Mouse (Mus musculus): Measurements from ENCODE around the gene Rxra. TPM values are rescaled to one million over a fixed set of nuclear protein-coding genes. Genes with fewer than 3 reads are reported as not detected.

Gene Rxra
- total and polyA plus RNA-seq, 3 experiments: 2.1 to 5.5 (median 2.4) TPM

- Histone ChIP-seq H3K4me2 (ENCODE audit: insufficient read depth, low read depth, poor library complexity, severe bottlenecking) (no peak overlapping the region), H3K9me3 (replicated peaks; ENCODE audit: low read length) (peaks cover 12% of the 10 kb centered on the region), H3K9ac (ENCODE audit: insufficient read depth, low read depth) (no peak overlapping the region), H3K79me2 (replicated peaks; ENCODE audit: control insufficient read depth, extremely low read depth, insufficient read depth, poor library complexity, severe bottlenecking) (no peaks in the 10 kb centered on the region), H3K36me3 (replicated peaks in 1 of 2; ENCODE audit: control insufficient read depth in 1 of 2, insufficient read depth in 1 of 2, low read length in 1 of 2) (no peaks in the 10 kb centered on the region), H3K27me3 (replicated peaks) (peaks cover 85% of the 10 kb centered on the region), H3K4me1 (ENCODE audit: control insufficient read depth in 1 of 2, insufficient read depth in 2 of 2) (peaks cover 0 to 3% of the 10 kb centered on the region in 2 experiments; a peak in 1 of 4 replicates), H3K27ac (ENCODE audit: insufficient read depth, low read depth) (no peak overlapping the region), H3K4me3 (replicated peaks in 1 of 3; ENCODE audit: low read depth in 2 of 3, low read length in 2 of 3, poor library complexity in 1 of 3) (no peak overlapping the region)
- in situ Hi-C loops (cut with MboI; ENCODE audit: low pct_ligation_motif_present, low pct_unique_long_range_greater_than_20kb, low sequenced_read_pairs) (no loop called here), dilution Hi-C loops (cut with MboI; ENCODE audit: extremely low pct_ligation_motif_present, extremely low pct_unique_long_range_greater_than_20kb, low sequenced_read_pairs) (no loop called here)
- no peak for DNase-seq (ENCODE audit: extremely low read depth)
- no peak for TF ChIP-seq SMC3 (IDR thresholded peaks at IDR 0.05; ENCODE audit: low read depth, low read length)
- TF ChIP-seq ZNF384 (IDR thresholded peaks at IDR 0.05; ENCODE audit: low read depth, low read length): no peak
Observed at GRCm38 (mm10) chr2:27785363-27785762, 109.1 kb downstream of the Rxra start.

GRCm38 (mm10) chr2:27785973-27786417 lies 109.8 kb downstream of the Rxra start:
- H3K79me2 ChIP-seq (replicated peaks; ENCODE audit: control insufficient read depth, extremely low read depth, insufficient read depth, poor library complexity, severe bottlenecking): no peaks in the 10 kb centered on the region
- H3K9me3 ChIP-seq (replicated peaks; ENCODE audit: low read length): peaks cover 12% of the 10 kb centered on the region
- peaks cover 81% of the 10 kb centered on the region for H3K27me3 ChIP-seq (replicated peaks)
- dilution Hi-C loops (cut with MboI; ENCODE audit: extremely low pct_ligation_motif_present, extremely low pct_unique_long_range_greater_than_20kb, low sequenced_read_pairs): no loop called here
- in situ Hi-C loops (cut with MboI; ENCODE audit: low pct_ligation_motif_present, low pct_unique_long_range_greater_than_20kb, low sequenced_read_pairs): no loop called here
- no peak overlapping the region for H3K27ac ChIP-seq (ENCODE audit: insufficient read depth, low read depth)
- no peak for DNase-seq (ENCODE audit: extremely low read depth)
- no peak overlapping the region for H3K4me3 ChIP-seq (replicated peaks in 1 of 3; ENCODE audit: low read depth in 2 of 3, low read length in 2 of 3, poor library complexity in 1 of 3)
- no peak overlapping the region for H3K4me2 ChIP-seq (ENCODE audit: insufficient read depth, low read depth, poor library complexity, severe bottlenecking)
- H3K9ac ChIP-seq (ENCODE audit: insufficient read depth, low read depth): no peak overlapping the region
- no peaks in the 10 kb centered on the region for H3K36me3 ChIP-seq (replicated peaks in 1 of 2; ENCODE audit: control insufficient read depth in 1 of 2, insufficient read depth in 1 of 2, low read length in 1 of 2)
- TF ChIP-seq USF1 (IDR thresholded peaks at IDR 0.05; ENCODE audit: low read depth, low read length) (no peak), USF2 (conservative IDR thresholded peaks at IDR 0.05; ENCODE audit: low read depth, low read length) (no peak), SIN3A (IDR thresholded peaks at IDR 0.05; ENCODE audit: low read length) (no peak), POLR2AphosphoS2 (IDR thresholded peaks at IDR 0.05; ENCODE audit: low read depth, low read length) (no peak), E2F4 (IDR thresholded peaks at IDR 0.05; ENCODE audit: insufficient replicate concordance, low read depth, low read length) (no peak), MAX (IDR thresholded peaks at IDR 0.05; ENCODE audit: low read length) (no peak), ELF1 (IDR thresholded peaks at IDR 0.05; ENCODE audit: low read depth, low read length) (no peak), TBP (conservative IDR thresholded peaks at IDR 0.05; ENCODE audit: low read depth, low read length) (no peak), MYC (IDR thresholded peaks at IDR 0.05; ENCODE audit: low read depth, low read length) (no peak), HCFC1 (IDR thresholded peaks at IDR 0.05; ENCODE audit: low read depth, low read length) (no peak), GABPA (IDR thresholded peaks at IDR 0.05; ENCODE audit: insufficient replicate concordance, low read depth, low read length) (no peak), MAFK (IDR thresholded peaks at IDR 0.05; ENCODE audit: insufficient replicate concordance, low read length) (no peak), NELFE (IDR thresholded peaks at IDR 0.05; ENCODE audit: low read depth, low read length) (no peak), RCOR1 (conservative IDR thresholded peaks at IDR 0.05; ENCODE audit: low read depth, low read length) (no peak), TCF12 (IDR thresholded peaks at IDR 0.05; ENCODE audit: low read depth, low read length) (no peak)
- no peaks in the 10 kb centered on the region for H3K4me1 ChIP-seq (ENCODE audit: control insufficient read depth in 1 of 2, insufficient read depth in 2 of 2)

Measured in CH12.LX (cell line).